Mouse (Mus musculus): Measurements from ENCODE around the gene Plpp4. TPM values are rescaled to one million over a fixed set of nuclear protein-coding genes. Genes with fewer than 3 reads are reported as not detected.

Plpp4 gene
- polyA plus RNA-seq, 1 experiment from 2014 or later: 0.54 TPM

DNA sequence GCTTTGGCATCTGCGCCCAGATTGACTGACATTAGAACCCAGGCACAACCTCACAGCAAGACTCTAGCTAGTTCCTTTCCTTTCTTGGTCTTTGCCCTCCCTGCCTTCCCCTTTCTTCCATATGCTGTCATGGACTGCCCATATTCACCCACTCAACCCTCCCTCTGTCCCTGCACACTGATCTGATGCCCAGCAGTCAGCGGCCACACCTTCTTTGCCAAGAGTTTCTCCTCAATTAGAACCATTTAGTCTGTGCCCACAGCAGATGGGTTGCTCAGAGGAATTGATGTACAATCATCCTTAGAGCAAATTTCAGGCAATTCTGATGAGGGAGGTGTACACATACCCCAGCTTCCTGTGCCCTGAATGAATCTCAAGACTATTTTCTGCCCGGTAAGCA lies 83.3 kb downstream of the Plpp4 start:
- 89% methylated on average over 3 of the region's 3 CpGs for WGBS
- Histone ChIP-seq H3K4me2 (ENCODE audit: low read depth, low read length) (no peak overlapping the region), H3K4me1 (replicated peaks; ENCODE audit: control insufficient read depth, insufficient read depth, low read length) (no peaks in the 10 kb centered on the region), H3K27me3 (ENCODE audit: control insufficient read depth, insufficient read depth, low read depth, low read length) (no peaks in the 10 kb centered on the region), H3K4me3 (ENCODE audit: low read length) (no peak overlapping the region), H3K9me3 (ENCODE audit: control insufficient read depth, low read length) (no peaks in the 10 kb centered on the region), H3K9ac (ENCODE audit: low read length) (no peak overlapping the region), H3K27ac (ENCODE audit: low read length) (no peak overlapping the region), H3K36me3 (ENCODE audit: control insufficient read depth, insufficient read depth, low read length) (no peaks in the 10 kb centered on the region)
- ATAC-seq (ENCODE audit: low read depth): no peak

DNA sequence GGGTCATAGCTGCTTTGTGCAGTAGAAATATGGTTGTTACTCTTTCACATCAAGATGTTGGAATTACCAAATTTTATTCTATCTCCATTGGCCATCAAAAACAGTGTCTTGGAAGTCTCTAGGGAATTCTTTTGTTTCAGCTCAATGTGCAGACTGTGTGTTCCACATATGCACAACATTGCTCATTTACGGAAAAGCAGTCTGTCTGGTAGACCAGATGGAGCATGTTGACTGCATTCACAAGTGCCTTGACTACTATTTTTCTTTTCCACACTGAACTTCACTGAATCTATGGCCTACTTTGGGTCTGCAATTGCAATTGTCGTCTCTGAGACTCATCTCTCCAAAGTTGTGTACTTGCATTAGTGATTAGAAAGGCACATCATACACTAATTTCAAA lies 98.7 kb downstream of the Plpp4 start:
- H3K27me3 ChIP-seq (ENCODE audit: control insufficient read depth, insufficient read depth, low read depth, low read length): no peaks in the 10 kb centered on the region
- no peak overlapping the region for H3K9ac ChIP-seq (ENCODE audit: low read length)
- H3K36me3 ChIP-seq (ENCODE audit: control insufficient read depth, insufficient read depth, low read length): no peaks in the 10 kb centered on the region
- 84% methylated on average over 2 of the region's 2 CpGs for WGBS
- no peaks in the 10 kb centered on the region for H3K4me1 ChIP-seq (replicated peaks; ENCODE audit: control insufficient read depth, insufficient read depth, low read length)
- H3K4me3 ChIP-seq (ENCODE audit: low read length): no peak overlapping the region
- H3K9me3 ChIP-seq (ENCODE audit: control insufficient read depth, low read length): no peaks in the 10 kb centered on the region
- H3K4me2 ChIP-seq (ENCODE audit: low read depth, low read length): no peak overlapping the region
- H3K27ac ChIP-seq (ENCODE audit: low read length): no peak overlapping the region
- no peak for ATAC-seq (ENCODE audit: low read depth)

DNA sequence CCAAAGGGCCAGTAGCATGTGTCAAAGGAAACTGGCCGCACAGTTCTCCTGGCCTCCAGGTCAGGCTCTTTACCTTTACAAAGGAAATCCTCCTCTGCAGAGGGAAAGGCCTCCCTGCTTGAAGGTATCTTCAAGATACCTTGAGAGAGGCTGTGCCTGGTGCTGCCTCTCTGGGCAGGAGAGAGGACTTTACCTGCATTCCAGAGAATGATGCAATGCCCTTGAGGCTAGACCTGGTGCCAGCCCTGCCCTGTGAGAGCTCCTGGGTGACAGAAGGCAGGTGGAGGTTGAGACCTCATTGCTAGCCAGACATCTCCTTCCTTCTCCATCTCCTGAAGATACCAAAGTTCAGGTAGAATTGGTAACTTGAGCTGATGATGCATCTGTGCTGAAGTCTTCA lies 118.5 kb downstream of the Plpp4 start:
- WGBS: 84% methylated on average over 1 of the region's 1 CpGs
- no peak for ATAC-seq (ENCODE audit: low read depth)

DNA sequence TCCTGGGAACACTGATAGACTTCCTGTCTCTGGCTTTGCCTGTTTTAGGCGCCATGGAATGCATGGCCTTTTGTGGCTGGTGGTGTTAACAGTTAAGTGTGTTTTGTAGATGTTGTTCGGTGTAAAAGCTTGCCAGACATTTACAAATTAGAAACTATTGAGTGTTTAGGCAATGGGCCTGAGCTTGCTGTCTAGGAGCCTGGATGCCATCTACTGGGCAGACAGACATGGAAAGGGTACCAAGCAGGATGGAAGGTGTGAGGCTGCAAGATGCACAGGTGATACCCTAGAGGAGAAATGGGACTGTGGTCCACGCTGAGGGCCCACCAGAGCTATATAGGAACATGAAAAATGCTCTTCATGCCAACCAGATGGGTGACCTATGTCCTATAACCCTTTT lies 128.3 kb downstream of the Plpp4 start:
- no peak overlapping the region for H3K4me2 ChIP-seq (ENCODE audit: low read depth, low read length)
- H3K36me3 ChIP-seq (ENCODE audit: control insufficient read depth, insufficient read depth, low read length): no peaks in the 10 kb centered on the region
- H3K4me1 ChIP-seq (replicated peaks; ENCODE audit: control insufficient read depth, insufficient read depth, low read length): no peaks in the 10 kb centered on the region
- no peak overlapping the region for H3K9ac ChIP-seq (ENCODE audit: low read length)
- no peak overlapping the region for H3K4me3 ChIP-seq (ENCODE audit: low read length)
- no peak overlapping the region for H3K27ac ChIP-seq (ENCODE audit: low read length)
- no peak for ATAC-seq (ENCODE audit: low read depth)
- H3K27me3 ChIP-seq (ENCODE audit: control insufficient read depth, insufficient read depth, low read depth, low read length): no peaks in the 10 kb centered on the region
- H3K9me3 ChIP-seq (ENCODE audit: control insufficient read depth, low read length): no peaks in the 10 kb centered on the region
- 55% methylated on average over 3 of the region's 3 CpGs for WGBS

More for the DNA sequence above, 118.5 kb downstream of the Plpp4 start:
- H3K4me3 ChIP-seq (ENCODE audit: low read length): no peak overlapping the region
- H3K27me3 ChIP-seq (ENCODE audit: control insufficient read depth, insufficient read depth, low read depth, low read length): no peaks in the 10 kb centered on the region
- H3K4me2 ChIP-seq (ENCODE audit: low read depth, low read length): no peak overlapping the region
- no peaks in the 10 kb centered on the region for H3K9me3 ChIP-seq (ENCODE audit: control insufficient read depth, low read length)
- H3K27ac ChIP-seq (ENCODE audit: low read length): no peak overlapping the region
- H3K36me3 ChIP-seq (ENCODE audit: control insufficient read depth, insufficient read depth, low read length): no peaks in the 10 kb centered on the region
- H3K4me1 ChIP-seq (replicated peaks; ENCODE audit: control insufficient read depth, insufficient read depth, low read length): no peaks in the 10 kb centered on the region
- H3K9ac ChIP-seq (ENCODE audit: low read length): no peak overlapping the region

DNA sequence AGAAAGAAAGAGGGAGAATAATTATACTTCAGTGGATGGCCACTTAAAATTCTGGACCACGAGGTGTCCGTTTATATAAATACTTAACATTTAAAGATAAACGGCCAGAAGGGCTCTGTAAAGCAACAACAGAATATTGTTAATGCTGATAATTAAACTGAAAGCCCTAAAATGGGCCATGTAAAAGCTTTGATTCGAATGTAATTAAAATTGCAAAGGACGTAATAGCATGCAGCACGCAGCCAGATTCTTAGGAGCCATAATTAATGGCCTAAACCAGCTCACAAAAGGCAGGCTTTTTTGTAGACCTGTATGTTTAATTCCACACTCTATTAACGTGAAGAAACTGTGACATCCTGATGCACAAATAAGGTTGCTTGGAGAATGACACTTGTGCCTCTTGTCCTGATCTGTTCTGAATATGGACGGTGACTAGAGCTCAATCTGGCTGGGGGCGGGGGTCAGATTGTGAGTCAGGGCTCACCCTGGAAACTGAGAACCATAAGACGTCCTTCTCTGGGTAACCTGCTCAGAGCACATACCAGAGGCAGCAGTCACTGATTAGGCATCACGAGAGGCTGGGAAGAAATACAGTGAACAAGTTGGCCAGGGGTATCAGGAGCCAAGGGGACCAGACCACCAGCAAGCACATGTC lies 136.1 kb downstream of the Plpp4 start:
- H3K9me3 ChIP-seq (ENCODE audit: control insufficient read depth, low read length): no peaks in the 10 kb centered on the region
- H3K4me1 ChIP-seq (replicated peaks; ENCODE audit: control insufficient read depth, insufficient read depth, low read length): no peaks in the 10 kb centered on the region
- H3K27me3 ChIP-seq (ENCODE audit: control insufficient read depth, insufficient read depth, low read depth, low read length): no peaks in the 10 kb centered on the region
- no peak overlapping the region for H3K4me2 ChIP-seq (ENCODE audit: low read depth, low read length)
- H3K9ac ChIP-seq (ENCODE audit: low read length): no peak overlapping the region
- H3K27ac ChIP-seq (ENCODE audit: low read length): no peak overlapping the region
- H3K4me3 ChIP-seq (ENCODE audit: low read length): no peak overlapping the region
- no peaks in the 10 kb centered on the region for H3K36me3 ChIP-seq (ENCODE audit: control insufficient read depth, insufficient read depth, low read length)
- whole genome bisulfite sequencing: 61% methylated on average over 11 of the region's 11 CpGs
- no peak for ATAC-seq (ENCODE audit: low read depth)

DNA sequence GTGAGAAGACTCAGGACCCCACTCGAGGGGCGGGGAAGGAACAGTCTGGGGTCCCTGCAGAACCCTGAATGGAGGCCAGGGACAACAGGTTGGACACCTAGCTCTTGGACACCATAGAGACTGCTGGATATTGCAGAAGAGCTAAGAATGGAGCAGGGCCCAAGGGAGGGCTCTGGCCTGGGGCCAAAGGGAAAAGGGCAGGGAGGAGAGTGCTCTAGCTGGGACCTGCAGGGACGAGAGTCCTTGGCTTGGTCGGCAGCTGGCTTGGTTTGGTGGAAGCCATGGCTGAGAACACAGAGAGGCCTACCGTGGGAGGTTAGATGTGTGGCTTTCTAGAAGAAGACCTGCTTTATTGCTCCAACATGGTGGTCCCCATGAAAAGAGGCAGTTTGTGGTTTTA lies 139.7 kb downstream of the Plpp4 start:
- Histone ChIP-seq H3K9ac (ENCODE audit: low read length) (no peak overlapping the region), H3K27me3 (ENCODE audit: control insufficient read depth, insufficient read depth, low read depth, low read length) (no peaks in the 10 kb centered on the region), H3K4me2 (ENCODE audit: low read depth, low read length) (no peak overlapping the region), H3K4me1 (replicated peaks; ENCODE audit: control insufficient read depth, insufficient read depth, low read length) (no peaks in the 10 kb centered on the region), H3K4me3 (ENCODE audit: low read length) (no peak overlapping the region), H3K36me3 (ENCODE audit: control insufficient read depth, insufficient read depth, low read length) (no peaks in the 10 kb centered on the region), H3K27ac (ENCODE audit: low read length) (no peak overlapping the region), H3K9me3 (ENCODE audit: control insufficient read depth, low read length) (no peaks in the 10 kb centered on the region)
- WGBS: 75% methylated on average over 5 of the region's 5 CpGs
- no peak for ATAC-seq (ENCODE audit: low read depth)

DNA sequence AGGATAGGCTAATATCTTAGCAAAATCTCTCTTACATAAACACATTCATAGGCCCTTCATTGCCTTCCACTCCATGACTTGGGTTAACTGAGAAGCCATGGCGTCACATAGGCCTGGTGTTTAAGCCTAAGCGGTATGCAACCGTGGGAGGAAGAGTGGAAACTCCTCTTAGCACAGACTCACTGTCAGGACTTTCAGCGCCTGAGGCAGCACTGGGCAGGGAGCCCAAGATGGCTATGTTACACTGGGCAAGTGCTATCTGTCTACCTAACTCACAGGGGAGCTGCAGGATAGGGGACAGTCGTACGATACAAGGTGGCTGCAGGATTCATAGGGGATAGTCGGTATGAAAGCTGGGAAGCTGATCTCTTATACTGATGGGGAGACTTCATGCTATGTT lies 142.2 kb downstream of the Plpp4 start:
- no peak overlapping the region for H3K4me2 ChIP-seq (ENCODE audit: low read depth, low read length)
- no peak overlapping the region for H3K4me3 ChIP-seq (ENCODE audit: low read length)
- no peaks in the 10 kb centered on the region for H3K27me3 ChIP-seq (ENCODE audit: control insufficient read depth, insufficient read depth, low read depth, low read length)
- no peak for ATAC-seq (ENCODE audit: low read depth)
- 77% methylated on average over 7 of the region's 7 CpGs for WGBS
- no peaks in the 10 kb centered on the region for H3K36me3 ChIP-seq (ENCODE audit: control insufficient read depth, insufficient read depth, low read length)
- no peak overlapping the region for H3K9ac ChIP-seq (ENCODE audit: low read length)
- no peak overlapping the region for H3K27ac ChIP-seq (ENCODE audit: low read length)
- H3K4me1 ChIP-seq (replicated peaks; ENCODE audit: control insufficient read depth, insufficient read depth, low read length): no peaks in the 10 kb centered on the region
- H3K9me3 ChIP-seq (ENCODE audit: control insufficient read depth, low read length): no peaks in the 10 kb centered on the region

DNA sequence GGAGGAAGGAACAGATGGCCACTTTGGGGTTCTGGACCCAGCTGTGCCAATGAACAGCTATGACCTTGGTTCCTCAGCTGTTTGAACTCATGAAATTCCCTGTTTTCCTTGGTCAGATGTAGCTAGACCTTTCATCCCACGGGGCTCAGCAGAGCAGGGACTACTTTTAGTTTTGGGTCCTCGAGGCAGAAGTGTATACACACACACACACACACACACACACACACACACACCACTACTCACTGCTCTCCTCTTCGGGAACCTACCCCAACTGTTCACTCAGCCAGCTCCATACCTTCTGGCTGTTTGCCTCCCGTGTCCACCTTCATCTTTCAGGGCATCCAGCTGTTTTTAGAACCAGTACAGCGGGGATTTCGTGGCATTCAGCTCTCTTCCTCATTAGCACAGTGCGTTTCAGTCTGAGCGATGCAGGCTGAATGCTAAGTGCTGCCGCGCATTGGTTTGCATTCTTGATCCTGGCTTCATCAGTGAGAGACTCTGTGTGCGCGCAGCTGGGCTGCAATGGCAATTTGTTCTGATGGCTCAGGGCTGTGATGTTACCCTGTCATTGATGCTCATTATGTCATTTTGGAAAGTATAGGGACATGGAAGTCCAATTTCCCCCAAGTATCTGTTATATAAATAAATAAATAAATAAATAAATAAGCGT lies 146.0 kb downstream of the Plpp4 start:
- H3K4me1 ChIP-seq (replicated peaks; ENCODE audit: control insufficient read depth, insufficient read depth, low read length): no peaks in the 10 kb centered on the region
- no peaks in the 10 kb centered on the region for H3K27me3 ChIP-seq (ENCODE audit: control insufficient read depth, insufficient read depth, low read depth, low read length)
- H3K4me2 ChIP-seq (ENCODE audit: low read depth, low read length): no peak overlapping the region
- no peak overlapping the region for H3K4me3 ChIP-seq (ENCODE audit: low read length)
- H3K9me3 ChIP-seq (ENCODE audit: control insufficient read depth, low read length): no peaks in the 10 kb centered on the region
- no peak overlapping the region for H3K27ac ChIP-seq (ENCODE audit: low read length)
- no peak overlapping the region for H3K9ac ChIP-seq (ENCODE audit: low read length)
- no peaks in the 10 kb centered on the region for H3K36me3 ChIP-seq (ENCODE audit: control insufficient read depth, insufficient read depth, low read length)
- WGBS: 83% methylated on average over 13 of the region's 13 CpGs
- no peak for ATAC-seq (ENCODE audit: low read depth)

DNA sequence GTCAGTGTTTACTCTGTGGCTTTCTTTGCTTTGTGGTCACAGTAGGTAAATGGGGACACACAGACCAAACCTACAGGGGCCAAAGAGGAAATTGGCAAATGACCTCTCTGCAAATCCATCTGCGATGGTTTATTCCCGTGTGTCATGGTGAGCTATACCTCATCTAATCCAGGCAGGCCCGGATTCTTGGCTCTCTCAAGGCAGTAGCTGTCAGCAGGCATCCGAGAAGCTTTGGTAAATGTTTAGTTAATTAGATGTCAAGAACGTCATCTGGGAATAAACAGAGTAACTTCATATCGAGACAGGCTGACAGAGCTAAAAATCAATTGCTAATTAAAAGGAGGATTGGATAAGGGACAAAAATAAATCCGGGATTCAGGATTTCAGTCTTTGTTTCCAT lies 149.2 kb downstream of the Plpp4 start:
- Histone ChIP-seq H3K4me3 (ENCODE audit: low read length) (no peak overlapping the region), H3K27me3 (ENCODE audit: control insufficient read depth, insufficient read depth, low read depth, low read length) (no peaks in the 10 kb centered on the region), H3K9me3 (ENCODE audit: control insufficient read depth, low read length) (no peaks in the 10 kb centered on the region), H3K27ac (ENCODE audit: low read length) (no peak overlapping the region), H3K4me1 (replicated peaks; ENCODE audit: control insufficient read depth, insufficient read depth, low read length) (no peaks in the 10 kb centered on the region), H3K9ac (ENCODE audit: low read length) (no peak overlapping the region), H3K36me3 (ENCODE audit: control insufficient read depth, insufficient read depth, low read length) (no peaks in the 10 kb centered on the region), H3K4me2 (ENCODE audit: low read depth, low read length) (no peak overlapping the region)
- 24% methylated on average over 7 of the region's 7 CpGs for WGBS
- no peak for ATAC-seq (ENCODE audit: low read depth)
